Mouse (Mus musculus) cerebellum, postnatal 10 days (tissue): ENCODE results near the gene Mrps16.
A peak's percentile ranks its signal among the peaks of the same experiment; 100 is the strongest.

ENCODE experiments used
- DNase-seq, 2 experiments: peaks; one replicate each; pipeline ENCODE4 v3.0.0; 2021; ENCODE audit warnings: mixed read lengths in 2 of 2

The Mrps16 gene

DNA sequence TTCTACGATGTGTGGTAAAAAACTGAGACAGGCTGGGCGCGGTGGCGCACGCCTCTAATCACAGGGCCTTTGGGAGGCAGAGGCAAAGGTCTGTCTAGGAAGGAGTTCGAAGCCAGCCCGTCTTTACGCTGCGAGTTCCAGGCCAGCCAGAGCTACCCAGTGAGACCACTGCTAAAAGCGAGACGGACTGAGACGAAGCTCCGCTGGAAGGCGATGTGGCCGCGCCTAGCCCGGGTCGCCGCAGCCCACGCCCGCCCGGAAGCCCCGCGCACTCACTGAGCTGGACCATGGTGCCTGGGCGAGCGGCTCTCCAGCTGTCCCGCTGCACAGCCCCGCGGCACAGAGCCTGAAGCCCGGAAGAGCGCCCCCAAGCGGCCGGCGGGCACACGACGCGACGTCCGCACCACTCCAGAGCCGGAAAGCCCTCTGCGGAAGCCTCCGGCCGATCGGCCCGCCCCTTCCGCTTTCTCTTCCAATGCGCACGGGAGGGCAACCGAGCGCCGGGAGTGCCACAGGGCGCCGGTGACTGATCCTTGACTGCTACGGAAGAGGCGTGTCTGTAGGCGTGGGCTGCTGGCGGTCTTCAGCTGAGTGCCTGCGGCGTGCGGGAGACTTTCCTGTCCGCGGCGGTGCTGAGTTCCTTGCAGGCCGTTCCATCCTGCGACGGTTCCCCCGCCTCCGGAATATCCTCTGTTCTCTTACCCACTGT, at the start of gene Mrps16:
Mrps16 (minus strand) TSS at position 430 of the 709 bp plus-strand sequence.
- DNase-seq: peak; percentile 95 to 98

DNA sequence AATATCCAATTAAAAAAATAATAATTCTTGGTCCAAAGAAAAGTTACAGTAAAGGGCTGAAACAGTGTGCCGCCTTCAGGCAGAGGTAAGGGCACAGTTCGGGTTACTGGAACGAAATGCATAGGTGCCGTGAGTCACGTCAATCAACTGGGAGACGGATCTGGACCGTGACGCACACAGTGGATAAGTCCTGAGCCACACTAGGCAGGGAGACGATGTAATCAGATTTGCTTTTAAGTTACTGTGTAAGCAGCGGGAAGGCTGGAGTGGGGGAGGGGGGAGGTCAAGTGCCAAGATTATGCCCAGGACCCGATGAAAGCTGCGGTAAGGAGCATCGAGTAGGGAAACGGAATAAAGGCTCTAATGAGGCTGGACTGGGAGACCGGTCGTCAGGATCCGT, 48.8 kb upstream of the Mrps16 start:
- no peak for DNase-seq

DNA sequence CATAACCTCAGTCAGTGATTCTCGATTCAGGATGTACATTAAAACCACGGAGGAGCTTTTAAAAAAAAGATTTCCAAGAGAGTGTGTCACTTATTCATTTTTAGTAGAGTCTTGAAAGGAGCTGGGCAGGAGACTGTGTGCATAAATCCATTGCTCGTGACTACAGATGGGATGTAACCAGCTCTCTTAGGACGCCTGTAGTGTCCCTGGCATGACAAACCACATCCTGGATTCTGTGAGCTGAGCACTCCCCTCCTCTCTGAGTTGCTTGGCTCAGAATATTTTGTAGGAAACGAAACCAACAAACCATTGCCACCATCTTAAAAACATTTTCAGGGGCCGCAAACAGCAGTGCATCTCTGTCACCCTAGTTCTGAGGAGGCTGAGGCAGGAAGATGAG, 43.5 kb upstream of the Mrps16 start:
- peak; percentile 53 to 57 for DNase-seq

DNA sequence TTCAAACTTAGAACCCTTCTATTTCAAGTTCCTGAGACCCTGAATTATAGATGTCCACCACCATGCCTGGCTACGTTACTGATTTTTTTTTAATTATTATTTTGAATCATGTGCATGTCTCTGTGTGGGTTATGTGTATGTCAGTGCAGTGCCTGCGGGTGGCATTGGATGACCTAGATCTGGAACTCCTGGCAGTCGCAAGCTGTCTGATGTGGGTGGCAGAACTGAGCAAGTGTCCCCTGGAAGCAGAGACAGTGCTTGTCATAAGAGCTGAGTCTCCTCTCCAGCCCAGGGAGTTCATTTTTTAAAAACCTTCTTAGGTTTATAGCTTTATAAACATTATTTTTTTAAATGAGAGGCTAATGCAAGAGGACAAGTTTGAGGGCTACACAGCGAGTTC, 39.0 kb upstream of the Mrps16 start:
- DNase-seq: no peak

DNA sequence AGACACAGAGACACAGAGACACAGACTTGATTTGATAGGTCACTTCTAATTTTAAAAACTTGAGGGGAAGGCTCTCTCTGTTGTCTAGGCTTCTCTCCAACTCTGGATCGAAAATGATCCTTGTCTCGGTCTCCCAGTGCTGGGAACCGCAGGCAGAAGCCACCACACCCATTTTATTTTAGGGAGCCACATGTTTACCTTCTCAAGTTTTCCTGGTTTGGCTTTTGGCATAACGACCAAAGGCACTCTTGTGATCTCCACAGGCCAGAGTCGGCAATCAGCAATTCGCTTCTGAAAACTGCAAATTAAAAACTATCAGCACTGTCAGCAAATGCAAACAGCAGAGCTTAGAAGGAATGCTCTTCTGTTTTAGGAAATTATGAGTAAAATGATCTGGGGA, 38.3 kb upstream of the Mrps16 start:
- DNase-seq: no peak

DNA sequence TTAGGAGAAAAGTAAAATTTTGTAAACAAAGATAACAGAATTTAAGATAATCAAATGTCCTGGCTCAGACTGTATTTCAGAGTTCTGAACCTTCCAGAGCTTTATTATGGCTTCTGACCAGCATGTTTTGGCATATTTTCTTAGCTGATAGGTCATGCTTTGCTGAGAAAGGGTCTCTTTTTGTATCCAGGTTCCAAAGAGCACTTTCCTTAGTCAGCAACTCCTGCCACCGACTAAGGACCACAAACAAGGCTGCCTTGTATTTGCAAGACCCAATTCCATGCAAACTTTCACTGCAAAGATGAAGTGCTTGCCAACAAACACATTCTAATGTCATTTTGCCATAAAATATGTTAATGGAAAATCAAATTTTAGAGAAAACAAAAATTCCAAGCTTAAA, 36.4 kb upstream of the Mrps16 start:
- no peak for DNase-seq

DNA sequence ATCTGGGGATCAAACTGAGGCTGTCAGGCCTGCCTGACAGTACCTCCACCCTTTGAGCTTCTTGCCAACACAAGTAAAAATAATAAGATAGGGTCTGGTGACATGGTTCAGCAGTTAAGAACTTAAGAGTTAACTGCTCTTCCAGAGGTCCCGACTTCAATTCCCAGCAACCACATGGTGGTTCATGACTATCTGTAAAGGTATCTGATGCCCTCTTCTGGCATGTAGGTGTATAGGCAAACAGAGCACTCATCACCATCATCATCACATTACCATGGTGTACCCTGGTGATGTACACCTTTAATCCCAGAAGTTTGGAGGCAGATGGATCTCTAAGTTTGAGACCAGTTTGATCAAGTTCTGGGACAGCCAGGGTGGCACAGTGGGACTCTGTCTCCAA, 35.2 kb upstream of the Mrps16 start:
- no peak for DNase-seq

DNA sequence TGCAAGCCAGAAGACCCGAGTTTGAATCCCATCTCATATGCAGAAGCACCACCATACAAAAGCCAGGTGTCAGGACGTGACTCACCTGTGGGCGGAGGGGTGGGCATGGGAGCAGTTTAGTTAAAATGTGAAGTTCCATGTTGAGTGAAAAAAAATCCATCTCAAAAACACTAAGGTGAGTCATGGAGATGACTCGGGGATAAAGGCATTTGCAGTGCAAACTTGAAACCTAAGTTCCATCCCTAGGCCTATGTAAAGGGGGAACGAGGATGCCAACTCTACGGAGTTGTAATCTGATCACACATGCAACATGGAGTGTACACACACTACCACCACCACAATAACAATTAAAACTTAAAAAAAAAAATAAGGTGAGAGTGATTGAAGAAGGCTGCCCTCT, 29.6 kb upstream of the Mrps16 start:
- DNase-seq: no peak

DNA sequence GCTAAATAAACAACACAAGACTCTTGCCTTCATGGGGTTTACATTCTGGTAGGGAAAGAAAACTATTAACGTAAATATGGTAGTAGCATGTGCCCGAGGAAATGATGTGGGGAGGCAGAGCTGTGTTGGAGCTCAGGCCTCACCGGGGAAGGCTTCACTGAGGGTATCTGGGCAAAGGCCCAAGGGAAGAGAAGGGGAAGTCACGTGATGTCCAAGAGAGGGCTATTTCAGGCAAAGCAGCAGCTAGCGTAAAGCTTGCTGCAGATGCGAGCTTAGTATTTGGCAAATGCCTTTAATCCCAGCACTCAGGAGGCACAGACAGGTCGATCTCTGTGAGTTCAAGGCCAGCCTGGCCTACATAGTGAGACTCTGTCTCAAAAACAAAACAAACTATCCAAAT, 28.8 kb upstream of the Mrps16 start:
- DNase-seq: peak; percentile 8 to 12

DNA sequence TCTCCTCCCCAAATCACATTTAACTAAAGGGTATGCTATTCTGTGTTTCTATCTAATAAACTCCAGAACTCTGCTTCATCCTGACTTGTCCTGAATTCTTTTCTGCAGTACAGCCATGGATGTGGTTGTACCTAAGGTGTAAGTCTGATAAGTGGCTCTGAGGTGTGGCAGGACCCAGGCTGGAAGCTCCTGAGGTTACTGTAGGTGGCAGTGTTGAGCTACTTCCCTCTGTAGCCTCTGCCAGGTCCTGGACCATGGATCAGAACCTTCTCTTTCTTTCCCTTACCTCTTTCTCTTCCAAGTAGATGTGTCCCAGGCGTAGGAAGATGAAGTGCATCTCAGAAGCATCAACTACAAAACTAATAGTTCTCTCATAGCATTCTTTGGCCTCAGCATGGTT, 6.6 kb upstream of the Mrps16 start:
- peak; percentile 60 to 65 for DNase-seq

DNA sequence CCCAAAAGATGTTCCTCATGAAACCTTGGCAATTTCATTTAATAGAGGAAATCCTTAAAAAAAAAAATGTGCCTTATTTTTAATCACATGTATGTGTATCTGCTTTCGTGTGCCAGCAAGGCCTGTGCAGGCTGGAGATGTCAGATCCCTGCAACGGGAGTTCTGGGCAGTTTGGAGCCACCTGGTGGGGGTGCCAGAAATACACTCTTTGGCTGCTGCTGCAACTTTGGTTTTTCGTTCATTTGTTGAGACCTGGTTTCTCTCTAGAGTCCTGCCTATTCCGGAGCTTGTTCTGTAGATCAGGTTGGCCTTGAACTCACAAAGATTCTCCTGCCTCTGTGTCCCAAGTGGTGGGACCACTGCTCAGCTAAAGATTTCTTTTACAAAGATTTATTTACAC, 5.4 kb upstream of the Mrps16 start:
- peak; percentile 42 to 50 for DNase-seq

DNA sequence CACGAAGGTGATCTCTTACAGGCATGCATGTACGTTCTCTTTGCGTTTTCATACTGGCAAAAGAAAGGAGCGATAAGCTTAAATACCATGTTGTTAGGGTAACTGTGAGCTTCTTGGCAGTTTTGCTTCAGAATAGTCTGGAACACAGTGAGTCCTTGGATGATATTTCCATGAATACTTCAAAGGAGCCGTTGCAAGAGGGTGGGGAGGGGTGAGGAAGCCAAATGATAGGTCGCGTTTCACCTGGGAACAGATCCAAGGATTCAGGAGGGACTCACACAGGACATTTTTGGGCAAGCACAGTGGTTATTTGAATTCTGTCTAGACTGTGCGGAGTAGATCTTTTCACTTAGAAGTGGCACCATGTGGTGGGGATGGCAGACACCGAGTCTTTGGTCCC, 3.8 kb upstream of the Mrps16 start:
- no peak for DNase-seq

DNA sequence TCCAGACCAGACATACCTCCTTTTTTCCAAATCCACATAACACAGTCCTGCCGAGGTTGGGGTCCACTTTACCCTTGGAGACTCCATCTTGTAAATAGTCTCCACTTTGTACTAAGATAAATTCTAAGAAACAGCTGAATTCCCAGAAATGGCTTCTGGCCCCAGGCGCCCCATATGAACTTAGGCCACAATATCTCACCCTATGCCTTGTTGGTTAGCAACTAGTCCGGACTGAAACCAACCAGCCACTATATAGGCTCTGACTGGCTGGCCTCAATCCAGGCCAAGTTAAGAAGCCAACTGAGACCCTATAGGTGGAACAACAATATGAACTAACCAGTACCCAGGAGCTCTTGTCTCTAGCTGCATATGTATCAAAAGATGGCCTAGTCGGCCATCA, 1.1 kb downstream of the Mrps16 start:
- peak; percentile 20 to 30 for DNase-seq

DNA sequence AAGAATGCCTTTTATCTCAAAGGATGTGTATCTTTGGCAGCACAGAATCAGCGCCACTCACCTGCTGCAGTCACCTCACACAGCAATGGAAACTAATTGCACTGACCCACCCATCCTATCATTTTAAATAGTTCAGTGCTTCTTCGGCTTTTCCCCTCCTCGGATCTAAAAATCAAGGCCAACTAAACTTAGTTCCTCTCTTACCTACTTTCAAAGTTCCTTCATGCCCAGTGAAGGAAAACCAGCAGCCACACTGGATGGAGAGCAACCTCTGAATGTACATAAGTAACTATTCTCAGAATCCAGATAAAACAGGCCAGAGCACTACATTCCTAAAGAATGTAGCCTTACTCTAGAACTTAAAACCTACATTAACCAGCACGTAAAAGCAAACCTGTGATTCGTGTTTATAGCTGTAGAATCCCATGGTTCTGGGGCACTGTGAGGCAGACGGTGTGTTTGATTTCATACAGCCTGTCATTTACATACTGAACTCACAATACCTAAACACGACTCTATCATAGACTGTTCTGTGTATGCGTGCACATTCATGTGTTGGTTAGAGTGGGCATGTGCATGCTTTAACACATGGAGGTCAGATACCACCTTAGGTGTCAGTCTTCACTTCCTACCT, 3.9 kb downstream of the Mrps16 start:
- DNase-seq: no peak

DNA sequence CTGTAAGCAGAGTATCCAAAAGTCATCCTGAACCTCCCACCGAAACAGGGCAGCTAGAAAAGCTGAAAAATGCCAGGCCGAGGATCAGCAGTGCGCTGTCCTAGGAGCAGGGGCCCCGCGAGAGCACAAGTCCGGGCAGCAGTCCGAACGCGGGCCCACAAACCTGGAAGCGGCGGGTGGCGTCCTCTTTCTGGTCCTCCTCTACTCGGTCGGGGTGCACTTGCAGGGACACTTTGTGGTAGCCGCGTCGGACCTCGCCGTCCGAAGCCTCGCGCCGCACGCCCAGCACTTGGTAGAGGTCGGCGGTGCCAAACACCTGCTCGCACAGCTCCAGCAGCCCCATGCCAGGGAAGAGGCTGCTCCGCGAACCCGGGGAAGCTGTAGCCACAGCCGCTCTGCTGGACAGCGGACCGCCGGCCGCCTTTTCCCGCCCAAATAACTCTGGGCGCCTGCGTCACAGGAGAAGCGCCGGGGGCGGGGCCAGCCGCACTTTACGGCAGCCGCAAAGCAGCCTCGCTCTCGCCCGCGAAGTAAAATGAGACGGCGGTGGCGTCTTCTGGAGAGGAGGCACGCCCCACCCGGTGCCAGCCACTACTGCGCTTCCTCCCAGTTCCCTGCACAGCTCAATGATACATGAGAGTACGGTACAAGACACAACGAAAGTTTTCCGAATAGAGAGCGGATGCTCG, 4.8 kb downstream of the Mrps16 start, which contains the start of gene Dnajc9:
Dnajc9 (minus strand) TSS at position 470 of the 689 bp plus-strand sequence.
- peak; percentile 97 to 98 for DNase-seq

DNA sequence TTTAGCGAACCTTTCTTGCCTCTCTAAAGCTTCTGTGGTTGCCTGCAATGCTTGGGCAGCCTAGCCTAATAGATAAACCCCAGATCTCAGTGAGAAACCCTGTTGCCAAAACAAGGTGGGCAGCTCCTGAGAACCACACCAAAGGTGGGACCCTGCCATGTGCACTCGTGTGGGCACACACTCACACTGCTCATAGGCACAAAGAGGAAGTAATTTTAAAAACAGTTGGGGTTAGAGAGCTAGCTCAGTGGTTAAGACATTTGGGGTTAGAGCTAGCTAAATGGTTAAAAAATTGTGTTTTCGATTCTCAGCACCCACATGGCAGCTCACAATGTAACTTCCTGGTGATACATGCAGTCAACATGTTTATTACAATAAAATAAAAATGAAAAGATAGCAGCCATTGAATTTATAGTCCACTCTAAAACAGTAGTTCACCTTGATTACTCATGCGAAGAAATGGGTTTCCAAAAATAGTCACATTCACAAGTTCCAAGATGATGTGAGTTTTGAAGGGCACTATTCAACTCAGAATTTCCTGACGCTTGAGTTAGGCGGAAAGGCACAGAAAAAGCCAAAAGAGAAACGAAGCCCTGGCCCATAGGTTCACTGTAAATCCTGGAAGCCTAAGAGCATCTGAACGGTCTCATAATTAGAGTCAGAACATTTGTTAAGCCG, 13.5 kb downstream of the Mrps16 start:
- no peak for DNase-seq

DNA sequence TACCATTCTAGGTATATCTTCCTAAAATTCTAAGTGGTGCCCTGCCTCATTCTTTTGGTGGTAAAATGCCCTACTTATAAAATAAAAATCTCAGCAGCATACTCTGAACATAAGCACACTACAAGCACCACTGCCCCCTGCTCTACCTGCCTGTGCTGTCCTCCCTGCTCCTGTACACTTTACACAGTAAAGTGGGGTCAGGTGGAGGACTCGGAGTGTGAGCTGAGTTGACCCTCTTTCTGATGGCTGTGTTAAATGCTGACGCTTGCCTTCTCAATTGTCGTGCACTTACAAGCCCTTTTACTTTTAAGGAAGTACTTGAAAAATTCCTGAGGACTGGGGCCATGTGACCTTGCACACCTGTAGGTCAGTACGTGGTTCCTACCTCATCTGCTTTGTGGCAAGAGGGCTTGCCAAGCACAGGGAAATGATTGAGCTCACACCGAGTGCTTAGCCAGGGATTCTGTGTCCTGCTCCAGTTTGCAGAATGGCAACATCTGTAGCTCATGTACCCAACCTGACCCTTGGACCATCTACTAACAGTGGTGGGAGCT, 14.3 kb downstream of the Mrps16 start:
- DNase-seq: no peak

DNA sequence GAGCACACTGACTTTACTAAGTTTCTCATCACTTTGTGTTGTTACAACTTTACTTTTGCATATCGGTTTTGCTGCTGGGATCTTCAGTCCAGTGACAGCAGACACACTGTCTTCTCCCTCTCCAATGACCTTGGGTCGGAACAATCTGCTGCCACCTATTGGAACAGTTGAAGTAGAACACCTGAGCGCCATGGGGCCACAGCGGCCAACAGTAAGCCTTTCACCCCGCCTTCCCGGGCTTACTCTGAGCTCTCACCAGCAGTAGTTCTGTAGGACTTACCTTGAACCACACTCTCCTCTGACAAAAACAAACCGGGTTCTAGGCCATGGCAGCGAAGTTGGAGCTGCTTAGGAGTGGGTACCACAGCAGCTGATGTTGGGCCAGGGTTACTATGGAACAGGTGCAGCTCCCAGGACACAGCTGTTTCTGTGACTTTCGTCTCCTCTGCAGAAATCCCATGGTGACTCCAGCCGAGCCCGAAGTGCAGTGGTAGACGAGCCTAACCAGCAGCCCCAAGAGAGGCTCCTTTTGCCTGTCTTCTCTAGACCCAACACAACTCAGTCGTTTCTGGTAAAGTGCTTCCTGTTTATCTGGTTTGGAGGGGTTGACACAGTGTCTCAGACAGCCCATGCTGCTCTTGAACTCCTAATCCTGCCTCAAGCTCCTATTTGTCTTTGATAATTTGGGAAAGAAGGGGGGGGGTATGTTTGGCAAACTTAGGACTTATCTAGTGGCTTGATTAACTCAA, 14.9 kb downstream of the Mrps16 start:
- peak; percentile 57 to 68 for DNase-seq

DNA sequence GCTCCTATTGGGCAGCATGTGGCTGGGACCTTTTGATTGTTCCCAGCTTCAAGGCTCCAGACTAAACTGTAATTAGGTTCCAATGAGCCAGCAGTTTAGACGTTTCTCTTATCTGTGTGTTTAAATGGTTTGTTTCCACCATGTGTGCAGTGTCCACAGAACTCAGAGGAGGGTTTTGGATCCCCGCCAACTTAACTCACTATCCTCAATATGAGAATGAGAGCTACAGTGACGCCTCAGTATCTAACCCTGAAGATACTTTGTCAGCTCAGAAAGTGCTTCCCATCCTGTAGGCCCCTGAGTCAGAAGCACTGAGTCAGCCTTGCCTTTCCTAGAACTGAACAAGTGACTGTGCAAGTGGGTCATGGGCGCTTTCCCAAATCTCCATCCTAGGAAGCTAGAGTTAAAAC, 16.3 kb downstream of the Mrps16 start:
- DNase-seq: peak in 1 of 2 experiments; percentile 27

DNA sequence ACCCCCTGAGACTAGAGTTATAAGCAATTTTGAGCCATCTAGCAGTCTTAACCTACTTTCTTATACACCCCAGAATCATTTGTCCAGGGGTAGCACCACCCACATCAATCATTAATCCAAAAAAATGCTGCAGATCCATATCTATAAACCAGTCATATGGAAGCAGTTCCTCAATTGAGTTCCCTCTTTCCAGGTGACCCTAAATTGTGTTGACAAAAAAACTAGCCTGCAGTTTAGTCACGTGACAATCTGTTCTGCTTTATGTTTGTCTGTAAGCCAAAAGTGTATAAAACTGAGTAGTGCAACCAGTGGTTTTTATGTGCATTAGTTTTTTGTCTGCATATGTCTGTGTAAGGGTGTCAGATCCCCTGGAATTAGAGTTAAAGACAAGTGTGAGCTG, 21.6 kb downstream of the Mrps16 start:
- no peak for DNase-seq

DNA sequence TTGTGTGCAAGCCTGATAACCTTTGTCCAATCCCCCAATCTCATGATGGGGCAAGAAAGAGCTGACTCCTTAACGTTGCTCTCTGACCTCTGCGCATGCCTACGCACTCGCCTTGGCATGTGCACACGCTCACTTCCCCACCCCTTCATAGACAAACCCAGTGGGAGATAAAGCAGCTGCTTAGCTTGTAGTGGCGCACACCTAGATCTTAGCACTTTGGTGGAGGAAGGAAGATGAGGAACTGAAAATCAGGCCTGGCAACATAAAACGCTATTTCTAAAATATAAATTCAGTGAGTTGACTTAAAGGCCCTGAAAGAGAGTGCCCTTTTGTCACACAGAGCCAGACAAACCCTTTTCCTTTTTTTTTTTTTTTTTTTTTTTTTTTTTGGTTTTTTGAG, 22.6 kb downstream of the Mrps16 start:
- DNase-seq: no peak

DNA sequence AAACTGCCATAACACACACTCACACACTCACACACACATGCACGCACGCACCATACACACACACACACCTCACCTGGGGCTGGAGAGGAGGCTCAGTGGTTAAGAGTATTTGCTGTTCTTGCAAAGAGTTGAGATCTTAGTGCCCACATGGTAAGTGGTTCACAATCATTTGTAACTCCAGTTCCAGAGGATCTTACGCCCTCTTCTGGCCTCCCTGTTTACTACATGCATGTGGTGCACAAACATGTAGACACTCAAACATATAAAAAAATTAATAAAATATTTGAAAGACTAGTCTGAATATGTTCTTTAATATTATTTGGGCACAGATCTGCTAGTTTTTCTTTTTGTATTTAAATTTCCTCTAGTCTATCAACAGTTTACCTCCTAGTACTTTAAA, 25.2 kb downstream of the Mrps16 start:
- DNase-seq: no peak
